Mouse (Mus musculus) spleen, adult 2 months (tissue): ENCODE measurements at regions not wholly inside any gene's neighbourhood (a gene's known extent, or its start where the extent isn't known, plus 50 kb on each side); places are given as distances from the start of the nearest gene placed in this dataset.

Experiments used
- DNase-seq, 2 experiments: peaks; one replicate each; pipeline versions ENCODE4 v3.0.0 to v3.0.0-alpha.2; 2012 to 2021; ENCODE audit warnings: low spot score in 2 of 2, low read depth in 1 of 2
- H3K27ac ChIP-seq: fragments of 200-500 bp; 2 replicates; pipeline ENCODE4 v1.5.1; 2012; ENCODE audit warnings: low read length, inconsistent platforms; ENCODE audit not compliant: insufficient read depth
- H3K27me3 ChIP-seq: fragments of 200-500 bp; 2 replicates; pipeline ENCODE4 v1.6.1; 2012; ENCODE audit warnings: mild to moderate bottlenecking, moderate library complexity, low read length, inconsistent platforms; ENCODE audit not compliant: control insufficient read depth, insufficient read depth
- H3K36me3 ChIP-seq: fragments of 200-500 bp; 2 replicates; pipeline ENCODE4 v1.6.1; 2012; ENCODE audit warnings: mild to moderate bottlenecking, low read length, inconsistent platforms; ENCODE audit not compliant: control insufficient read depth, insufficient read depth
- H3K4me1 ChIP-seq: fragments of 200-500 bp; 2 replicates; pipeline ENCODE4 v1.6.1; 2011; ENCODE audit warnings: inconsistent platforms; ENCODE audit not compliant: control insufficient read depth, insufficient read depth, insufficient read length
- H3K4me3 ChIP-seq: fragments of 200-500 bp; 2 replicates; pipeline ENCODE4 v1.5.1; 2011; ENCODE audit warnings: mild to moderate bottlenecking, inconsistent platforms; ENCODE audit not compliant: insufficient read depth, insufficient read length; ENCODE audit errors: extremely low read depth
- CTCF ChIP-seq: fragments of 200-500 bp; IDR thresholded peaks from 2 replicates; pipeline ENCODE4 v1.5.1; 2011; ENCODE audit warnings: mild to moderate bottlenecking, inconsistent platforms; ENCODE audit not compliant: insufficient read depth, insufficient read length, insufficient replicate concordance; ENCODE audit errors: extremely low read depth
- POLR2A ChIP-seq: fragments of 200-500 bp; IDR thresholded peaks from 2 replicates; pipeline ENCODE4 v1.6.1; 2011; ENCODE audit warnings: low read depth, low read length, inconsistent platforms
- WGBS: fragments of 180-500 bp; shearing (Covaris S2); methylation state at CpG from one replicate; pipeline ENCODE4 v1.1.7; 2018; 5-methylcytosine and 5-hydroxymethylcytosine counted together

- no peak for DNase-seq
- TF ChIP-seq CTCF, result no peak
- TF ChIP-seq POLR2A, result no peak
Observed at GRCm38 (mm10) chr1:55949606-55950005, 543.9 kb downstream of the Plcl1 start.

GRCm38 (mm10) chr1:55957804-55958445, 552.2 kb downstream of the Plcl1 start:
- DNase-seq, result no peak
- WGBS, result 50% methylated on average over 11 of the region's 11 CpGs
- Histone ChIP-seq H3K27ac (no peak overlapping the region), H3K4me3 (no peak overlapping the region), H3K27me3 (no peaks in the 10 kb centered on the region), H3K36me3 (no peaks in the 10 kb centered on the region), H3K4me1 (no peaks in the 10 kb centered on the region)
- no peak for TF ChIP-seq POLR2A
- no peak for TF ChIP-seq CTCF

More at GRCm38 (mm10) chr1:55949606-55950005, 543.9 kb downstream of the Plcl1 start:
- Histone ChIP-seq H3K4me3 (no peak overlapping the region), H3K36me3 (no peaks in the 10 kb centered on the region), H3K27me3 (no peaks in the 10 kb centered on the region), H3K4me1 (no peaks in the 10 kb centered on the region), H3K27ac (no peak overlapping the region)
- 88% methylated on average over 4 of the region's 4 CpGs for WGBS

GRCm38 (mm10) chr1:55960291-55960690, 554.6 kb downstream of the Plcl1 start:
- Histone ChIP-seq H3K27me3 (no peaks in the 10 kb centered on the region), H3K4me1 (no peaks in the 10 kb centered on the region), H3K4me3 (no peak overlapping the region), H3K27ac (no peak overlapping the region), H3K36me3 (no peaks in the 10 kb centered on the region)
- no peak for TF ChIP-seq POLR2A
- peak; percentile 19; the same call in 1 of the 2 replicates for TF ChIP-seq CTCF
- WGBS, result 21% methylated on average over 6 of the region's 6 CpGs
- DNase-seq, result peak in 1 of 2 experiments; percentile 9

- Histone ChIP-seq H3K4me1 (no peaks in the 10 kb centered on the region), H3K27me3 (no peaks in the 10 kb centered on the region), H3K4me3 (no peak overlapping the region), H3K36me3 (no peaks in the 10 kb centered on the region), H3K27ac (no peak overlapping the region)
- WGBS, result 78% methylated on average over 5 of the region's 5 CpGs
- no peak for DNase-seq
- TF ChIP-seq POLR2A, result no peak
- TF ChIP-seq CTCF, result no peak
Observed at GRCm38 (mm10) chr1:55963867-55964266, 558.1 kb downstream of the Plcl1 start.

- no peak overlapping the region for H3K4me3 ChIP-seq
- DNase-seq, result no peak
- H3K36me3 ChIP-seq, result no peaks in the 10 kb centered on the region
- no peak overlapping the region for H3K27ac ChIP-seq
- TF ChIP-seq POLR2A, result no peak
- no peaks in the 10 kb centered on the region for H3K4me1 ChIP-seq
- no peaks in the 10 kb centered on the region for H3K27me3 ChIP-seq
- WGBS, result 87% methylated on average over 2 of the region's 2 CpGs
Observed at GRCm38 (mm10) chr1:55966273-55966672, 560.6 kb downstream of the Plcl1 start.

- H3K36me3 ChIP-seq, result no peaks in the 10 kb centered on the region
- no peak overlapping the region for H3K27ac ChIP-seq
- WGBS, result 88% methylated on average over 7 of the region's 7 CpGs
- no peak overlapping the region for H3K4me3 ChIP-seq
- H3K4me1 ChIP-seq, result no peaks in the 10 kb centered on the region
- TF ChIP-seq CTCF, result no peak
- TF ChIP-seq POLR2A, result no peak
- DNase-seq, result no peak
- H3K27me3 ChIP-seq, result no peaks in the 10 kb centered on the region
Observed at GRCm38 (mm10) chr1:55967869-55968268, 562.1 kb downstream of the Plcl1 start.

- Histone ChIP-seq H3K27me3 (no peaks in the 10 kb centered on the region), H3K4me3 (no peak overlapping the region), H3K27ac (no peak overlapping the region), H3K4me1 (no peaks in the 10 kb centered on the region), H3K36me3 (no peaks in the 10 kb centered on the region)
- no peak for DNase-seq
- 91% methylated on average over 3 of the region's 3 CpGs for WGBS
- TF ChIP-seq POLR2A (no peak), CTCF (no peak)
Observed at GRCm38 (mm10) chr1:55977796-55978195, 572.1 kb downstream of the Plcl1 start.
